Mouse (Mus musculus): ENCODE data around the gene Sdr9c7. TPM values are rescaled to one million over a fixed set of nuclear protein-coding genes. Genes with fewer than 3 reads are reported as not detected.

Sdr9c7 gene
- polyA plus RNA-seq (2012; rRNA removed) (0.60 and 1.0 TPM in 2 replicates), polyA plus RNA-seq (2014; fragmentation: Nextera tagmentation; extraction: Ambion mirVana) (1.0 and 1.4 TPM in 2 replicates)

- 75% methylated on average over 2 of the region's 2 CpGs for WGBS
- H3K4me2 ChIP-seq (replicated peaks; ENCODE audit: low read depth, low read length, severe bottlenecking) = no peak within 1 kb of the TSS
- TF ChIP-seq POLR2A (IDR thresholded peaks at IDR 0.05; ENCODE audit: borderline replicate concordance, extremely low read depth, insufficient read depth, insufficient read length) = no peak
- DNase-seq (ENCODE audit: low spot score) (no peak), ATAC-seq (ENCODE audit: low FRiP score, low read depth) (no peak)
- no peak within 1 kb of the TSS for H3K27ac ChIP-seq (replicated peaks; ENCODE audit: low read depth, low read length)
- no peaks in the 10 kb centered on the region for H3K4me1 ChIP-seq (ENCODE audit: control insufficient read depth, insufficient read depth, low read length)
- no peak within 1 kb of the TSS for H3K4me3 ChIP-seq (replicated peaks; ENCODE audit: low read length)
- no peak within 1 kb of the TSS for H3K9ac ChIP-seq (ENCODE audit: low read depth, low read length, severe bottlenecking)
- no peaks in the 10 kb centered on the region for H3K36me3 ChIP-seq (ENCODE audit: control insufficient read depth, insufficient read depth, low read length)
- no peaks in the 10 kb centered on the region for H3K27me3 ChIP-seq (ENCODE audit: control insufficient read depth, insufficient read depth, low read length)
- H3K9me3 ChIP-seq (ENCODE audit: control insufficient read depth, low read length) = no peaks in the 10 kb centered on the region
These were observed at the start of gene Sdr9c7 for GRCm38 (mm10) chr10:127898218-127898617. Sdr9c7 (plus strand) TSS chr10:127898518.

- Histone ChIP-seq H3K4me2 (replicated peaks; ENCODE audit: low read depth, low read length, severe bottlenecking) (no peak within 1 kb of the TSS), H3K9ac (ENCODE audit: low read depth, low read length, severe bottlenecking) (no peak within 1 kb of the TSS), H3K27me3 (ENCODE audit: control insufficient read depth, insufficient read depth, low read length) (no peaks in the 10 kb centered on the region), H3K36me3 (ENCODE audit: control insufficient read depth, insufficient read depth, low read length) (no peaks in the 10 kb centered on the region), H3K4me1 (ENCODE audit: control insufficient read depth, insufficient read depth, low read length) (no peaks in the 10 kb centered on the region), H3K4me3 (replicated peaks; ENCODE audit: low read length) (no peak within 1 kb of the TSS), H3K27ac (replicated peaks; ENCODE audit: low read depth, low read length) (no peak within 1 kb of the TSS), H3K9me3 (ENCODE audit: control insufficient read depth, low read length) (no peaks in the 10 kb centered on the region)
- no peak for ATAC-seq (ENCODE audit: low FRiP score, low read depth)
- no peak for DNase-seq (ENCODE audit: low spot score)
- TF ChIP-seq POLR2A (IDR thresholded peaks at IDR 0.05; ENCODE audit: borderline replicate concordance, extremely low read depth, insufficient read depth, insufficient read length) = no peak
- 78% methylated on average over 1 of the region's 1 CpGs for WGBS
These were observed 48.7 kb upstream of the Sdr9c7 start, which contains the start of gene Rdh19 for GRCm38 (mm10) chr10:127849628-127850027. Rdh19 (plus strand) TSS chr10:127849928.

DNA sequence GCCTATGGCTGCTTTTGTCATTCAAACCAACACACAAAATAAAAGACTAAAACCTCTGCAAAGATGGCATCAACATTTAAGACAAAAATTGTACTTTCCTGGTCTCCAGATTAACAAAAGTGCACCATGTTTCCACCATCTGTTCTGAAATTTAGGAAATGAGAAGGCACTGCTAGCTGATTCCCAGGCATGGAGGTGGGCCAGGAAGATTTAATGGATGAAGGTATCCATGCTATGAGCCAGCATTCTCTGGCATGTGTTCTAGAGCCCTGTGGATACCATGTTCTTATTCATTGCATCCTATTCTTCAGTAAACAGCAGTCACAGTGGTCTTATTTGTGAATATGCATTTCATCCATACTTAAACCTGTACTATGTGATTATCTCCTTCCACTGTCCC is 41.9 kb upstream of the Sdr9c7 start:
- no peaks in the 10 kb centered on the region for H3K27me3 ChIP-seq (ENCODE audit: control insufficient read depth, insufficient read depth, low read length)
- no peak overlapping the region for H3K4me3 ChIP-seq (replicated peaks; ENCODE audit: low read length)
- H3K27ac ChIP-seq (replicated peaks; ENCODE audit: low read depth, low read length) = no peak overlapping the region
- DNase-seq (ENCODE audit: low spot score) (no peak), ATAC-seq (ENCODE audit: low FRiP score, low read depth) (no peak)
- H3K9me3 ChIP-seq (ENCODE audit: control insufficient read depth, low read length) = no peaks in the 10 kb centered on the region
- no peak for TF ChIP-seq POLR2A (IDR thresholded peaks at IDR 0.05; ENCODE audit: borderline replicate concordance, extremely low read depth, insufficient read depth, insufficient read length)
- no peaks in the 10 kb centered on the region for H3K36me3 ChIP-seq (ENCODE audit: control insufficient read depth, insufficient read depth, low read length)
- no peak overlapping the region for H3K4me2 ChIP-seq (replicated peaks; ENCODE audit: low read depth, low read length, severe bottlenecking)
- H3K9ac ChIP-seq (ENCODE audit: low read depth, low read length, severe bottlenecking) = no peak overlapping the region
- H3K4me1 ChIP-seq (ENCODE audit: control insufficient read depth, insufficient read depth, low read length) = no peaks in the 10 kb centered on the region

GRCm38 (mm10) chr10:127864931-127865330 is 33.4 kb upstream of the Sdr9c7 start:
- H3K4me2 ChIP-seq (replicated peaks; ENCODE audit: low read depth, low read length, severe bottlenecking) = no peak overlapping the region
- no peaks in the 10 kb centered on the region for H3K36me3 ChIP-seq (ENCODE audit: control insufficient read depth, insufficient read depth, low read length)
- no peaks in the 10 kb centered on the region for H3K27me3 ChIP-seq (ENCODE audit: control insufficient read depth, insufficient read depth, low read length)
- DNase-seq (ENCODE audit: low spot score) (no peak), ATAC-seq (ENCODE audit: low FRiP score, low read depth) (no peak)
- H3K27ac ChIP-seq (replicated peaks; ENCODE audit: low read depth, low read length) = no peak overlapping the region
- no peak for TF ChIP-seq POLR2A (IDR thresholded peaks at IDR 0.05; ENCODE audit: borderline replicate concordance, extremely low read depth, insufficient read depth, insufficient read length)
- H3K9ac ChIP-seq (ENCODE audit: low read depth, low read length, severe bottlenecking) = no peak overlapping the region
- H3K4me1 ChIP-seq (ENCODE audit: control insufficient read depth, insufficient read depth, low read length) = no peaks in the 10 kb centered on the region
- H3K4me3 ChIP-seq (replicated peaks; ENCODE audit: low read length) = no peak overlapping the region
- no peaks in the 10 kb centered on the region for H3K9me3 ChIP-seq (ENCODE audit: control insufficient read depth, low read length)

- Histone ChIP-seq H3K4me1 (ENCODE audit: control insufficient read depth, insufficient read depth, low read length) (no peaks in the 10 kb centered on the region), H3K27ac (replicated peaks; ENCODE audit: low read depth, low read length) (no peak within 1 kb of the TSS), H3K27me3 (ENCODE audit: control insufficient read depth, insufficient read depth, low read length) (no peaks in the 10 kb centered on the region), H3K4me2 (replicated peaks; ENCODE audit: low read depth, low read length, severe bottlenecking) (no peak within 1 kb of the TSS), H3K9ac (ENCODE audit: low read depth, low read length, severe bottlenecking) (no peak within 1 kb of the TSS), H3K4me3 (replicated peaks; ENCODE audit: low read length) (no peak within 1 kb of the TSS), H3K9me3 (ENCODE audit: control insufficient read depth, low read length) (no peaks in the 10 kb centered on the region), H3K36me3 (ENCODE audit: control insufficient read depth, insufficient read depth, low read length) (no peaks in the 10 kb centered on the region)
- DNase-seq (ENCODE audit: low spot score) (no peak), ATAC-seq (ENCODE audit: low FRiP score, low read depth) (no peak)
- TF ChIP-seq POLR2A (IDR thresholded peaks at IDR 0.05; ENCODE audit: borderline replicate concordance, extremely low read depth, insufficient read depth, insufficient read length) = no peak
- WGBS = 79% methylated on average over 3 of the region's 3 CpGs
These were observed 32.1 kb upstream of the Sdr9c7 start, which contains the start of gene Rdh16f2 for GRCm38 (mm10) chr10:127866232-127866631. Rdh16f2 (plus strand) TSS chr10:127866474.

DNA sequence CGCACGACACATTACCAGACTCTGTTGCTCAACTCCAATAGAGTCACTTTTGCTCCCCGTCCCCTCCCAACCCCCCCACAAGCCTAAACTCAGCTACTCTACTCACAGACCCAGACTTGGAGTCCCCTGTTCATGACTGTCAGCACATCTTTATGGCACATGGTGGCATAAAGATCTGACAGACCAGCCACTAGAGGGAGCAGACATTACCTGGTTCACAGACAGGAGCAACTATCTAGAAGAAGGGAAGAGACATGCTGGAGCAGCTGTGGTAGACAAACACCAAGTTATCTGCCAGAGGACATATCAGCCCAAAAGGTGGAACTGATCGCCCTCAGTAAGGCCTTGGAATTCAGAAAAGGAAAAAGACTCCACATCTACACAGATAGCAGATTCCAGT is 25.8 kb upstream of the Sdr9c7 start:
- Histone ChIP-seq H3K4me3 (replicated peaks; ENCODE audit: low read length) (no peak overlapping the region), H3K4me1 (ENCODE audit: control insufficient read depth, insufficient read depth, low read length) (no peaks in the 10 kb centered on the region), H3K36me3 (ENCODE audit: control insufficient read depth, insufficient read depth, low read length) (no peaks in the 10 kb centered on the region), H3K9me3 (ENCODE audit: control insufficient read depth, low read length) (no peaks in the 10 kb centered on the region), H3K27me3 (ENCODE audit: control insufficient read depth, insufficient read depth, low read length) (no peaks in the 10 kb centered on the region), H3K4me2 (replicated peaks; ENCODE audit: low read depth, low read length, severe bottlenecking) (no peak overlapping the region), H3K9ac (ENCODE audit: low read depth, low read length, severe bottlenecking) (no peak overlapping the region), H3K27ac (replicated peaks; ENCODE audit: low read depth, low read length) (no peak overlapping the region)
- ATAC-seq (ENCODE audit: low FRiP score, low read depth) = no peak
- peak; percentile 9 for DNase-seq (ENCODE audit: low spot score)
- no peak for TF ChIP-seq POLR2A (IDR thresholded peaks at IDR 0.05; ENCODE audit: borderline replicate concordance, extremely low read depth, insufficient read depth, insufficient read length)
- 68% methylated on average over 4 of the region's 4 CpGs for WGBS
